Mouse (Mus musculus) cortical plate, adult 2 months (tissue): ENCODE measurements around the gene Lmbr1l. TPM values are rescaled to one million over a fixed set of nuclear protein-coding genes. Genes with fewer than 3 reads are reported as not detected.

Source experiments
- H3K27ac ChIP-seq: fragments of 200-500 bp; 2 replicates; pipeline ENCODE4 v1.5.1; 2012; ENCODE audit warnings: low read length, control low read depth, inconsistent platforms; ENCODE audit not compliant: insufficient read depth
- H3K4me1 ChIP-seq: fragments of 200-500 bp; 2 replicates; pipeline ENCODE4 v1.6.1; 2011; ENCODE audit warnings: low read length; ENCODE audit not compliant: control insufficient read depth, insufficient read depth
- H3K4me3 ChIP-seq: fragments of 200-500 bp; 2 replicates; pipeline ENCODE4 v1.5.1; 2011; ENCODE audit warnings: mild to moderate bottlenecking, low read length, control low read depth; ENCODE audit not compliant: insufficient read depth
- CTCF ChIP-seq: fragments of 200-500 bp; IDR thresholded peaks from 2 replicates; pipeline ENCODE4 v1.5.1; 2011; ENCODE audit warnings: mild to moderate bottlenecking, control low read depth, low read length; ENCODE audit not compliant: insufficient read depth; ENCODE audit errors: extremely low read depth
- POLR2A ChIP-seq: fragments of 200-500 bp; IDR thresholded peaks from 2 replicates; pipeline ENCODE4 v1.6.1; 2011; ENCODE audit warnings: mild to moderate bottlenecking, low read length, control low read depth; ENCODE audit not compliant: insufficient read depth; ENCODE audit errors: extremely low read depth
- polyA plus RNA-seq: library from polyadenylated mRNA; depleted of rRNA; stranded (reverse); fragments of >200 nt; gene quantifications from 2 replicates; pipeline ENCODE4 v1.2.3, GENCODE M21; 2012

Gene Lmbr1l
- polyA plus RNA-seq, 1 experiment: 27.1 TPM

- Histone ChIP-seq H3K4me1 (peaks cover 3% of the 10 kb centered on the region), H3K4me3 (no peak overlapping the region), H3K27ac (no peak overlapping the region)
- TF ChIP-seq POLR2A: no peak
- no peak for TF ChIP-seq CTCF
These were observed 26.8 kb downstream of the Lmbr1l start for GRCm38 (mm10) chr15:98891198-98891742.

- H3K4me3 ChIP-seq: no peak overlapping the region
- TF ChIP-seq CTCF (no peak), POLR2A (no peak)
- no peaks in the 10 kb centered on the region for H3K4me1 ChIP-seq
- no peak overlapping the region for H3K27ac ChIP-seq
These were observed 30.5 kb downstream of the Lmbr1l start for GRCm38 (mm10) chr15:98887526-98887925.

GRCm38 (mm10) chr15:98886667-98887387 is 31.2 kb downstream of the Lmbr1l start:
- TF ChIP-seq POLR2A: no peak
- TF ChIP-seq CTCF: no peak
- H3K4me1 ChIP-seq: no peaks in the 10 kb centered on the region

GRCm38 (mm10) chr15:98884106-98884505 is 33.9 kb downstream of the Lmbr1l start:
- TF ChIP-seq CTCF (no peak), POLR2A (no peak)
- Histone ChIP-seq H3K4me1 (0 out of 2 replicates have a peak, but pooled peaks cover 3% of the 10 kb centered on the region), H3K4me3 (no peak overlapping the region), H3K27ac (no peak overlapping the region)

More at GRCm38 (mm10) chr15:98886667-98887387, 31.2 kb downstream of the Lmbr1l start:
- Histone ChIP-seq H3K27ac (no peak overlapping the region), H3K4me3 (no peak overlapping the region)

GRCm38 (mm10) chr15:98883661-98884060 is 34.4 kb downstream of the Lmbr1l start:
- 0 out of 2 replicates have a peak, but pooled peaks cover 3% of the 10 kb centered on the region for H3K4me1 ChIP-seq
- no peak for TF ChIP-seq CTCF
- TF ChIP-seq POLR2A: no peak
- no peak overlapping the region for H3K4me3 ChIP-seq
- no peak overlapping the region for H3K27ac ChIP-seq

- Histone ChIP-seq H3K4me1 (0 out of 2 replicates have a peak, but pooled peaks cover 3% of the 10 kb centered on the region), H3K4me3 (no peak overlapping the region; the same call in 1 of the 2 replicates), H3K27ac (no peak overlapping the region)
- no peak for TF ChIP-seq POLR2A
- no peak for TF ChIP-seq CTCF
These were observed 36.4 kb downstream of the Lmbr1l start for GRCm38 (mm10) chr15:98881656-98882008.

- no peak for TF ChIP-seq CTCF
- TF ChIP-seq POLR2A: 0 out of 2 replicates have a peak, but pooled peaks have one; percentile 12
- H3K4me1 ChIP-seq: 0 out of 2 replicates have a peak, but pooled peaks cover 3% of the 10 kb centered on the region
- H3K27ac ChIP-seq: no peak overlapping the region
- peak overlapping the region; percentile 56 for H3K4me3 ChIP-seq
These were observed 36.9 kb downstream of the Lmbr1l start for GRCm38 (mm10) chr15:98880978-98881655.

- H3K27ac ChIP-seq: no peak overlapping the region
- H3K4me3 ChIP-seq: no peak overlapping the region
- H3K4me1 ChIP-seq: 0 out of 2 replicates have a peak, but pooled peaks cover 3% of the 10 kb centered on the region
- TF ChIP-seq POLR2A: no peak
- TF ChIP-seq CTCF: peak; percentile 73
These were observed 40.7 kb downstream of the Lmbr1l start for GRCm38 (mm10) chr15:98877331-98877730.

- Histone ChIP-seq H3K27ac (peak overlapping the region; percentile 100), H3K4me3 (peak overlapping the region; percentile 82), H3K4me1 (peaks cover 11% of the 10 kb centered on the region)
- TF ChIP-seq CTCF (no peak), POLR2A (peak; percentile 55)
These were observed 45.8 kb downstream of the Lmbr1l start for GRCm38 (mm10) chr15:98871916-98872888.
